In the genomic region with DNA sequence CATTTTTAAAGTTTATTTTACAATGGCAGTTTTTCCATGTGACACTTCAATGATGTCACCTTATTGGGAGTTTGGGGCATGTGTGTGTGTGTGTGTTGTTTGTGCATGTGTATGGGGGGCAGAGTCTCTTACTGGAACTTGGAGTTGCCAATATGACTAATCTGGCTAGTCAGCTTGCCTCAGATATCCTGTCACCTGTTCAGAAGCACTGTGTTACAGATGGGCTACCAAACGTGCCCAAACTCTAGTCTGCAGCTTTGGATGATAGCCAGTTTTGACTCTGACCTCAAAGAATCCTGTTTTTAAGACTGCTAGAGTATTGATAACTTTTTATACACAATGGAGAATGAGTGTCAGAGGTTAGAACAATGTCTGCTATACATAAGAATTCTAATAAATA, we compare ENCODE assay signal across 18 mouse cellular contexts.
DNase-seq lines count a peak whose midpoint lies in the region; ATAC-seq and TF ChIP-seq lines count a peak whose summit lies in the region.
"Had no signal": no experiment of that assay in that cellular context is flagged by ENCODE, and none has a peak within 500 bp of the region (broad histone marks: within the 10 kb centered on the region; RNA-seq: fewer than 3 reads in every experiment).

No protein-coding gene starts in this region.

- ATAC-seq in hindbrain, embryonic 16.5 days, result no peak

- peaks cover 4 to 30% of the 10 kb centered on the region in 2 experiments for H3K36me3 ChIP-seq in MEL (ENCODE audit: control insufficient read depth in 1 of 2, insufficient read depth in 2 of 2, low read length in 2 of 2)
- H3K36me3 ChIP-seq in hindbrain, embryonic 16.5 days (ENCODE audit: control insufficient read depth, insufficient read depth, low read length), result peaks cover 3% of the 10 kb centered on the region; the same call in 1 of the 2 replicates
- H3K36me3 ChIP-seq: hindbrain, embryonic 15.5 days had no signal

- 48% methylated on average over 1 of the region's 1 CpGs for whole genome bisulfite sequencing in hindbrain, embryonic 16.5 days

- H3K4me2 ChIP-seq in hindbrain, embryonic 16.5 days (ENCODE audit: low read length), result no peak overlapping the region
- H3K4me2 ChIP-seq: heart, embryonic 12.5 days; hindbrain, embryonic 15.5 days; limb, embryonic 15.5 days had no signal

- DNase-seq in heart, adult 11 months, result peak; percentile 79
- no peak for DNase-seq in heart, postnatal 4 days
- peak; percentile 54 for DNase-seq in MEL (ENCODE audit: low read depth, low spot score)
- DNase-seq in cerebellum, postnatal 14 days, result peak; percentile 33 to 59
- DNase-seq in ovary, adult 18-20 months (ENCODE audit: low spot score), result no peak
- no peak for DNase-seq in right cerebral cortex, adult 18-20 months
- DNase-seq: adrenal gland, postnatal 10 days; kidney, adult 18-20 months; kidney, postnatal 25 days; lung, adult 18-20 months; retina, postnatal 1 day; thymus, postnatal 36 days had no signal

- H3K4me3 ChIP-seq in MEL (ENCODE audit: control insufficient read depth in 1 of 2, insufficient read depth in 1 of 2, low read depth in 2 of 2, low read length in 2 of 2), result no peak overlapping the region
- H3K4me3 ChIP-seq in hindbrain, embryonic 16.5 days (ENCODE audit: low read length), result no peak overlapping the region
- H3K4me3 ChIP-seq: forebrain, embryonic 10.5 days; heart, embryonic 12.5 days; hindbrain, embryonic 15.5 days; limb, embryonic 15.5 days; midbrain, embryonic 10.5 days had no signal

- H3K9me3 ChIP-seq in MEL (replicated peaks; ENCODE audit: insufficient read depth, low read length), result no peaks in the 10 kb centered on the region
- H3K9me3 ChIP-seq in hindbrain, embryonic 16.5 days (ENCODE audit: control insufficient read depth, low read length), result no peaks in the 10 kb centered on the region
- H3K9me3 ChIP-seq: forebrain, embryonic 10.5 days; heart, embryonic 12.5 days; hindbrain, embryonic 15.5 days; limb, embryonic 15.5 days; midbrain, embryonic 10.5 days had no signal

- TF ChIP-seq CTCF in MEL (IDR thresholded peaks at IDR 0.05 in 2 of 3, conservative IDR thresholded peaks at IDR 0.05 in 1 of 3; ENCODE audit: control insufficient read depth in 1 of 3, insufficient read depth in 1 of 3, low read depth in 2 of 3, low read length in 3 of 3, poor library complexity in 1 of 3, severe bottlenecking in 1 of 3), result no peak

- no peak for TF ChIP-seq POLR2A in MEL (IDR thresholded peaks at IDR 0.05; ENCODE audit: control insufficient read depth in 1 of 2, insufficient read depth in 1 of 2, low read depth in 1 of 2, low read length in 2 of 2, poor library complexity in 1 of 2)

- no peak for TF ChIP-seq RAD21 in MEL (IDR thresholded peaks at IDR 0.05; ENCODE audit: low read depth, low read length)

- peak in 1 of 2 experiments; percentile 17; a peak in 1 of 4 replicates for TF ChIP-seq EP300 in MEL (IDR thresholded peaks at IDR 0.05; ENCODE audit: low read depth in 1 of 2, low read length in 2 of 2)

- H3K9ac ChIP-seq in MEL (ENCODE audit: control insufficient read depth, low read depth, low read length, poor library complexity, severe bottlenecking), result no peak overlapping the region
- no peak overlapping the region for H3K9ac ChIP-seq in hindbrain, embryonic 16.5 days (ENCODE audit: low read depth, low read length)
- H3K9ac ChIP-seq: heart, embryonic 12.5 days; hindbrain, embryonic 15.5 days; limb, embryonic 15.5 days had no signal

- peaks cover 15 to 23% of the 10 kb centered on the region in 2 experiments; a peak in 3 of 4 replicates for H3K4me1 ChIP-seq in MEL (ENCODE audit: control insufficient read depth in 1 of 2, insufficient read depth in 2 of 2, low read length in 2 of 2)
- no peaks in the 10 kb centered on the region for H3K4me1 ChIP-seq in hindbrain, embryonic 16.5 days (ENCODE audit: control insufficient read depth, insufficient read depth, low read depth, low read length)

- H3K79me2 ChIP-seq in MEL (ENCODE audit: control insufficient read depth, insufficient read depth, low read length, poor library complexity), result no peaks in the 10 kb centered on the region

- no peak overlapping the region for H3K27ac ChIP-seq in MEL (ENCODE audit: control insufficient read depth, low read depth, low read length)
- no peak overlapping the region for H3K27ac ChIP-seq in hindbrain, embryonic 16.5 days (ENCODE audit: low read depth, low read length)
- H3K27ac ChIP-seq: forebrain, embryonic 10.5 days; hindbrain, embryonic 15.5 days; limb, embryonic 15.5 days; midbrain, embryonic 10.5 days had no signal

- H3K27me3 ChIP-seq in MEL (ENCODE audit: control insufficient read depth in 1 of 2, insufficient read depth in 2 of 2, low read length in 2 of 2), result no peaks in the 10 kb centered on the region
- H3K27me3 ChIP-seq in hindbrain, embryonic 16.5 days (replicated peaks; ENCODE audit: control insufficient read depth, insufficient read depth, low read length), result no peaks in the 10 kb centered on the region
- H3K27me3 ChIP-seq: heart, embryonic 12.5 days; hindbrain, embryonic 15.5 days; limb, embryonic 15.5 days had no signal

TF ChIP-seq in MEL, 35 proteins besides CTCF, POLR2A, EP300 and RAD21:
- TF ChIP-seq GABPA (IDR thresholded peaks at IDR 0.05; ENCODE audit: low read depth, low read length) (no peak), MEF2A (IDR thresholded peaks at IDR 0.05; ENCODE audit: extremely low read depth, insufficient replicate concordance, low read depth, low read length, poor library complexity, severe bottlenecking) (no peak), GATA1 (IDR thresholded peaks at IDR 0.05; ENCODE audit: low read depth, low read length) (no peak), NELFE (IDR thresholded peaks at IDR 0.05; ENCODE audit: low read depth, low read length) (no peak), ETS1 (IDR thresholded peaks at IDR 0.05; ENCODE audit: low read depth, low read length) (peak; percentile 83), TBP (IDR thresholded peaks at IDR 0.05; ENCODE audit: low read depth, low read length) (no peak), MXI1 (IDR thresholded peaks at IDR 0.05; ENCODE audit: low read depth, low read length) (0 out of 2 replicates have a peak, but pooled peaks have one; percentile 12), MYB (IDR thresholded peaks at IDR 0.05; ENCODE audit: low read depth, low read length) (no peak), TAL1 (IDR thresholded peaks at IDR 0.05; ENCODE audit: low read length) (peak; percentile 48), BHLHE40 (IDR thresholded peaks at IDR 0.05; ENCODE audit: borderline replicate concordance, low read depth, low read length) (peak; percentile 48; the same call in 1 of the 2 replicates), CHD2 (IDR thresholded peaks at IDR 0.05; ENCODE audit: low read length) (no peak), TCF12 (IDR thresholded peaks at IDR 0.05; ENCODE audit: low read depth, low read length) (peak; percentile 63; the same call in 1 of the 2 replicates)

Comparison
In these comparisons a context has a peak if more than half of its experiments do, and no peak if none do; other contexts are left out.
1. DNase-seq: peak in heart, adult 11 months (single experiment), MEL (single experiment) and cerebellum, postnatal 14 days (2 of 2); none in heart, postnatal 4 days (single experiment), ovary, adult 18-20 months (single experiment) and right cerebral cortex, adult 18-20 months (single experiment).